ENCODE assay signal across 8 mouse cellular contexts in genomic region chr2:181148318-181148955, GRCm38 (mm10). TPM values are rescaled to one million over a fixed set of nuclear protein-coding genes. Genes with fewer than 3 reads are reported as not detected.
DNase-seq lines count a peak whose midpoint lies in the region; ATAC-seq and TF ChIP-seq lines count a peak whose summit lies in the region.

No protein-coding gene starts in this region.

- no peaks in the 10 kb centered on the region for H3K9me3 ChIP-seq in embryonic facial prominence, embryonic 13.5 days
- no peaks in the 10 kb centered on the region for H3K9me3 ChIP-seq in hindbrain, embryonic 16.5 days (ENCODE audit: control insufficient read depth, low read length)

- H3K27me3 ChIP-seq in embryonic facial prominence, embryonic 13.5 days: peaks cover 93% of the 10 kb centered on the region
- H3K27me3 ChIP-seq in hindbrain, embryonic 16.5 days (replicated peaks; ENCODE audit: control insufficient read depth, insufficient read depth, low read length): no peaks in the 10 kb centered on the region
- peaks cover 53% of the 10 kb centered on the region for H3K27me3 ChIP-seq in myocyte (ENCODE audit: control insufficient read depth, insufficient read depth, insufficient read length)

- ATAC-seq in embryonic facial prominence, embryonic 13.5 days (ENCODE audit: insufficient number of reproducible peaks, insufficient read depth, low FRiP score, low TSS enrichment, low read depth): no peak
- ATAC-seq in hindbrain, embryonic 16.5 days: no peak

- no peaks in the 10 kb centered on the region for H3K36me3 ChIP-seq in embryonic facial prominence, embryonic 13.5 days
- peaks cover 16% of the 10 kb centered on the region; the same call in 1 of the 2 replicates for H3K36me3 ChIP-seq in hindbrain, embryonic 16.5 days (ENCODE audit: control insufficient read depth, insufficient read depth, low read length)
- H3K36me3 ChIP-seq in myocyte (ENCODE audit: control insufficient read depth, insufficient read depth): no peaks in the 10 kb centered on the region

- H3K4me2 ChIP-seq in embryonic facial prominence, embryonic 13.5 days: peak overlapping the region; percentile 93
- H3K4me2 ChIP-seq in hindbrain, embryonic 16.5 days (ENCODE audit: low read length): peak overlapping the region; percentile 70
- peak overlapping the region; percentile 6 for H3K4me2 ChIP-seq in myocyte (ENCODE audit: low read depth)

- no peak overlapping the region; the same call in 1 of the 2 replicates for H3K9ac ChIP-seq in embryonic facial prominence, embryonic 13.5 days
- H3K9ac ChIP-seq in hindbrain, embryonic 16.5 days (ENCODE audit: low read depth, low read length): no peak overlapping the region; the same call in 1 of the 2 replicates

- peaks cover 11% of the 10 kb centered on the region for H3K4me1 ChIP-seq in embryonic facial prominence, embryonic 13.5 days
- H3K4me1 ChIP-seq in hindbrain, embryonic 16.5 days (ENCODE audit: control insufficient read depth, insufficient read depth, low read depth, low read length): peaks cover 8% of the 10 kb centered on the region; the same call in 1 of the 2 replicates

- no peaks in the 10 kb centered on the region for H3K79me2 ChIP-seq in myocyte (ENCODE audit: control insufficient read depth, insufficient read depth)

- peak; percentile 12 to 32 for DNase-seq in left cerebral cortex, postnatal 36 days (ENCODE audit: low spot score in 2 of 2)
- DNase-seq in left cerebral cortex, postnatal 14 days (ENCODE audit: low spot score in 2 of 2): no peak
- DNase-seq in adrenal gland, adult 2 months: no peak
- no peak for DNase-seq in spleen, adult 18-20 months
- DNase-seq in gastrocnemius, postnatal 14 days: no peak

- no peak for TF ChIP-seq POLR2A in myocyte (IDR thresholded peaks at IDR 0.05; ENCODE audit: insufficient read length, low read depth)

- WGBS in embryonic facial prominence, embryonic 13.5 days: 18% methylated on average over 25 of the region's 31 CpGs
- 17% methylated on average over 29 of the region's 31 CpGs for WGBS in hindbrain, embryonic 16.5 days

- no peak overlapping the region for H3ac ChIP-seq in myocyte (ENCODE audit: control insufficient read depth, insufficient read length)

- no peak overlapping the region for H3K27ac ChIP-seq in embryonic facial prominence, embryonic 13.5 days
- no peak overlapping the region for H3K27ac ChIP-seq in hindbrain, embryonic 16.5 days (ENCODE audit: low read depth, low read length)

- intact Hi-C loops in left cerebral cortex, postnatal 36 days (cut with DNase I): no loop called here
- intact Hi-C loops in left cerebral cortex, postnatal 14 days (cut with DNase I): no loop called here
- intact Hi-C loops in gastrocnemius, postnatal 14 days (cut with DNase I; ENCODE audit: low total_unique reads): no loop called here

- peak overlapping the region; percentile 49 for H3K4me3 ChIP-seq in embryonic facial prominence, embryonic 13.5 days
- peak overlapping the region; percentile 39 for H3K4me3 ChIP-seq in hindbrain, embryonic 16.5 days (ENCODE audit: low read length)
- no peak overlapping the region for H3K4me3 ChIP-seq in myocyte

TF ChIP-seq in myocyte, 11 proteins besides CTCF, POLR2A, EP300 and RAD21:
- no peak for TF ChIP-seq REST (IDR thresholded peaks at IDR 0.05; ENCODE audit: insufficient read depth, insufficient read length)
- no peak for TF ChIP-seq TCF12 (IDR thresholded peaks at IDR 0.05; ENCODE audit: insufficient read depth, poor library complexity, severe bottlenecking)
- TF ChIP-seq MYOG (IDR thresholded peaks at IDR 0.05; ENCODE audit: control insufficient read depth in 1 of 3, insufficient read depth in 1 of 3, insufficient read length in 2 of 3, low read depth in 2 of 3): no peak
- no peak for TF ChIP-seq MAX (IDR thresholded peaks at IDR 0.05; ENCODE audit: low read depth)

RNA-seq across cellular contexts. Expression of gene Eef1a2, which starts 8.4 kb away (rescaled TPM):
- total RNA-seq in left cerebral cortex, postnatal 36 days (2021): 1,000 to 10,000 TPM; 1,312 to 1,553 TPM
- total RNA-seq in left cerebral cortex, postnatal 14 days (2021): 1,000 to 10,000 TPM; 1,193 to 1,221 TPM
- 0.20 TPM in 1 of 2 replicates, not detected in the other for polyA plus RNA-seq in embryonic facial prominence, embryonic 13.5 days (2015; fragmentation: Nextera tagmentation; extraction: Ambion mirVana)
- polyA plus RNA-seq in hindbrain, embryonic 16.5 days (2015; fragmentation: Nextera tagmentation; extraction: Ambion mirVana): 5.4 and 9.7 TPM in 2 replicates
- polyA plus RNA-seq in myocyte (2012; fragmentation: generic; extraction: Trizol): 0.60 TPM
- 10 to 100 TPM; 44.0 to 65.9 TPM for total RNA-seq in adrenal gland, adult 2 months (2021)
- polyA plus RNA-seq in adrenal gland, adult 2 months (2012; rRNA removed): 30.4 and 42.9 TPM in 2 replicates
- total RNA-seq in gastrocnemius, postnatal 14 days (2021): 1,000 to 10,000 TPM; 2,249 to 2,405 TPM

RNA-seq across cellular contexts. Expression of gene Kcnq2, which starts 13.3 kb away (rescaled TPM):
- 100 to 1,000 TPM; 225 to 264 TPM for total RNA-seq in left cerebral cortex, postnatal 36 days (2021)
- total RNA-seq in left cerebral cortex, postnatal 14 days (2021): 100 to 1,000 TPM; 179 to 188 TPM
- polyA plus RNA-seq in embryonic facial prominence, embryonic 13.5 days (2015; fragmentation: Nextera tagmentation; extraction: Ambion mirVana): 0.59 and 0.63 TPM in 2 replicates
- 41.4 and 47.3 TPM in 2 replicates for polyA plus RNA-seq in hindbrain, embryonic 16.5 days (2015; fragmentation: Nextera tagmentation; extraction: Ambion mirVana)
- not detected for polyA plus RNA-seq in myocyte (2012; fragmentation: generic; extraction: Trizol)
- 1 to 10 TPM; 5.2 to 5.4 TPM for total RNA-seq in adrenal gland, adult 2 months (2021)
- polyA plus RNA-seq in adrenal gland, adult 2 months (2012; rRNA removed): 2.8 and 3.7 TPM in 2 replicates
- under 1 TPM; 0.07 to 0.16 TPM for total RNA-seq in gastrocnemius, postnatal 14 days (2021)

RNA-seq across cellular contexts. Expression of gene Ppdpf, which starts 38.6 kb away (rescaled TPM):
- 10 to 100 TPM; 88.3 to 97.9 TPM for total RNA-seq in left cerebral cortex, postnatal 36 days (2021)
- total RNA-seq in left cerebral cortex, postnatal 14 days (2021): 100 to 1,000 TPM; 114 to 118 TPM
- polyA plus RNA-seq in embryonic facial prominence, embryonic 13.5 days (2015; fragmentation: Nextera tagmentation; extraction: Ambion mirVana): 327 and 423 TPM in 2 replicates
- polyA plus RNA-seq in hindbrain, embryonic 16.5 days (2015; fragmentation: Nextera tagmentation; extraction: Ambion mirVana): 380 and 389 TPM in 2 replicates
- 43.4 TPM for polyA plus RNA-seq in myocyte (2012; fragmentation: generic; extraction: Trizol)
- 10 to 100 TPM; 91.1 to 91.9 TPM for total RNA-seq in adrenal gland, adult 2 months (2021)
- polyA plus RNA-seq in adrenal gland, adult 2 months (2012; rRNA removed): 160 and 197 TPM in 2 replicates
- total RNA-seq in gastrocnemius, postnatal 14 days (2021): 10 to 100 TPM; 52.9 to 58.5 TPM

RNA-seq across cellular contexts. Expression of gene Ptk6, which starts 54.2 kb away (rescaled TPM):
- total RNA-seq in left cerebral cortex, postnatal 36 days (2021): not detected
- under 1 TPM in 1 of 2 experiments, not detected in 1; 0.08 TPM for total RNA-seq in left cerebral cortex, postnatal 14 days (2021)
- 0.07 TPM in 1 of 2 replicates, not detected in the other for polyA plus RNA-seq in embryonic facial prominence, embryonic 13.5 days (2015; fragmentation: Nextera tagmentation; extraction: Ambion mirVana)
- polyA plus RNA-seq in hindbrain, embryonic 16.5 days (2015; fragmentation: Nextera tagmentation; extraction: Ambion mirVana): not detected in 2 replicates
- polyA plus RNA-seq in myocyte (2012; fragmentation: generic; extraction: Trizol): 0.01 TPM
- under 1 TPM in 1 of 2 experiments, not detected in 1; 0.07 TPM for total RNA-seq in adrenal gland, adult 2 months (2021)
- 0.02 TPM in 1 of 2 replicates, not detected in the other for polyA plus RNA-seq in adrenal gland, adult 2 months (2012; rRNA removed)
- not detected for total RNA-seq in gastrocnemius, postnatal 14 days (2021)

Comparison
In these comparisons a context has a peak if more than half of its experiments do, and no peak if none do; other contexts are left out.
1. DNase-seq: peak in left cerebral cortex, postnatal 36 days (2 of 2); none in left cerebral cortex, postnatal 14 days (0 of 2), adrenal gland, adult 2 months (single experiment), spleen, adult 18-20 months (0 of 2) and gastrocnemius, postnatal 14 days (single experiment).
2. H3K4me2 ChIP-seq: peak in every context shown above with its lines; median percentile 93 in embryonic facial prominence, embryonic 13.5 days; 70 in hindbrain, embryonic 16.5 days; 6 in myocyte.
3. RNA of gene Eef1a2, which starts 8.4 kb away (total RNA-seq): 2,249 to 2,405 TPM in gastrocnemius, postnatal 14 days, 1,312 to 1,553 TPM in left cerebral cortex, postnatal 36 days and 1,193 to 1,221 TPM in left cerebral cortex, postnatal 14 days; 44.0 to 65.9 TPM in adrenal gland, adult 2 months; every median in the first group is over 10 times any median in the second.
4. RNA of gene Kcnq2, which starts 13.3 kb away (total RNA-seq): 225 to 264 TPM in left cerebral cortex, postnatal 36 days and 179 to 188 TPM in left cerebral cortex, postnatal 14 days; 5.2 to 5.4 TPM in adrenal gland, adult 2 months and 0.07 to 0.16 TPM in gastrocnemius, postnatal 14 days; every median in the first group is over 10 times any median in the second.